Mouse (Mus musculus) CD4-positive, CD25-positive, alpha-beta regulatory T cell, adult 2 months (primary cell): ENCODE data around the gene Zfp114.
A peak's percentile ranks its signal among the peaks of the same experiment; 100 is the strongest.

Source experiments
- DNase-seq: peaks from one replicate; pipeline ENCODE4 v3.0.0-alpha.2; 2012; ENCODE audit warnings: low read depth, low spot score

The Zfp114 gene

DNA sequence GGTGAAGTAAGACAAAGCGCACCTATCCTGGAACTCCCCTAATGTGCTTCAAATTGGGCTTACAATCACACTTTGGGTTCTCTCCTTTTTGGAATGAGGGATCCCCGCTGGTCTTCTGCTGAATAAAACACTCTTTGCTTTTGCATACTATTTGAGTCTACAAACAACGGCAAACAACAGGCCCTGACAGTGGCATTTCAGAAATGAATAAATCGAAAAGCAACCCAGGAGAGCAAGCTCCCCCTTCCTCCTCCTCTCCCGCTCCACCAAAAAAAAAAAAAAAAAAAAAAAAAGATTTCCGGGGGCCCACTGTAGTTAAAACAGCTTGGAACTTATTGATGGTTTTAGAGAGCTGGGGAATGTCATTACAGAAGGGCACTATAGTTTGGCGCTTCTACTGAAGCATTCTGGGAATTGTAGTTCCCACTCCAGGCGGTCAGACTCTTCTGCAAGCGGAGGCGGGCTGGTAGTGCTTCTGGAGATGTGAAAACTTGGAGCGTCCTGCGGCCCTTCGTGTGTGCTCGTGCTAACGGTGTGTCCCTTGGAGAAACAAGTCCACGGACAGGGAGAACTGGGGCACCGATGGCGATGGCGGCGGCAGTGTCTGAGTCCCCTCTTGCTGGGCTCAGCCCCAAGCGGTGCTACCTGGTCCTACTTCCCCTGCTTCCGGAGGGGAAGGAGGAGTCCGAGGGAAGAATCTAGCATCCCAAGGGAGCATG is at the start of gene Zfp114:
Gene Zfp114 (plus strand): TSS at position 443 of the 719 bp plus-strand sequence.
- DNase-seq, result peak; percentile 43

- DNase-seq, result no peak
Observed at GRCm38 (mm10) chr7:24133425-24133995, 41.4 kb upstream of the Zfp114 start.

GRCm38 (mm10) chr7:24133996-24134828 is 40.6 kb upstream of the Zfp114 start, which contains the start of gene Zfp235:
TSS of gene Zfp235 (plus strand) at chr7:24134169.
- DNase-seq, result peak; percentile 93

GRCm38 (mm10) chr7:24142566-24142965 is 32.3 kb upstream of the Zfp114 start:
- DNase-seq, result no peak

GRCm38 (mm10) chr7:24153272-24153671 is 21.6 kb upstream of the Zfp114 start:
- peak; percentile 55 for DNase-seq

DNA sequence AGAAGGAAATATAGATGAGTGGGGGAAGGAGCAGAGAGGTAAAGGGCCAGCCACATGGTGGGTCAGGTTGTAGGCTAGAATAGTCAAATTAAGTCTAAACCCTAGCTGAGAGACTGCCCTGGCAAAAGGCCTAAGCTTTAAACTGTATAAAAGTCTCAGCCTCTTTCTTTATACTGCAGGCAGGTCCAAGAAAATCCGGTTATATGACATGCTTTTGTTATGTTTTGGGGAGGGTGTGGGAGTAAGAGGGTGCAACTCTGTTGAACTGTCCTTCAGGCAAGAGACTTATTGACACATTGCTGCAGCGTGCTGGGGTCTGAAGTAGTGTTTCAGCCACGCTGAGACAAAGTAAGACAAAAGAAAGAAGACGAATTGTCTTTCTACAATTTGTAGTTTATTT is 2.7 kb upstream of the Zfp114 start:
- DNase-seq, result no peak

DNA sequence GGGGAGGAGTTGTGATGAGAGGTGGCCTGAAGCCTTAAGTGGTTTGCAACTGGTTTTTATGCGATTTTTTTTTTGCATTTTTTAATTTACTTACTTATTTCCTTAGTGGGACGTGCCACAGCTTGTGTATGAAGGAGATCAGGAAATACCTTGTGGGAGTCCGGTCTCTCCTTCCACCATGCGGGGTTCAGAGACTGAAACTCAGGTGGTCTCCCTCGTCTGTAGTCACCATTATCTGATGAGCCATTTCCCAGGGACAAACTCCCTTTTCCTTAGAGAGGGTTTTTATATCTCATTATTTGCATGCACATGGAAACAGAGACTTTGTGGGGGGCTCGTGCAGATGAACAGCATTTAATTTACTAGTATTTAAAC is 464 bp downstream of the Zfp114 start:
- no peak for DNase-seq

DNA sequence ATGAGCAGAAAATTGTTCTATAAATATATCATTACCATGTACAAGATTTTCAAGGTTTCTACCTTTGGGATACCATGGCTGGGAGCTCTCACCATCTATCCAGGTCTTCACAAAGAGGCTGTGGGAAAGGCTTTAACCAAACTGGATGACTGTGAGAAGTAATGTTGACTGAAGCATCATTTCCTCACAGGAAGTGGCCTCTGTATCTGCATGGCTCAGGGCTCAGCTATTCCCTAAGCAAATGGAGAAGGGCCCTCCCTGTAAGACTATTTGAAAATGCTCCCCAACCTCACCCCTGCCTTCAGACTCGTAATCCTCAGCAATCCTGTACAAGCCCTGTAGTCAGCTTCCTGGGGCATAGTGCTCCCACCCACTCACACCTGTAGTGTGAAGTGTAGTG is 12.8 kb downstream of the Zfp114 start:
- no peak for DNase-seq

GRCm38 (mm10) chr7:24188901-24189570 is 14.2 kb downstream of the Zfp114 start:
- DNase-seq, result no peak

GRCm38 (mm10) chr7:24189571-24189944 is 14.7 kb downstream of the Zfp114 start:
- no peak for DNase-seq

DNA sequence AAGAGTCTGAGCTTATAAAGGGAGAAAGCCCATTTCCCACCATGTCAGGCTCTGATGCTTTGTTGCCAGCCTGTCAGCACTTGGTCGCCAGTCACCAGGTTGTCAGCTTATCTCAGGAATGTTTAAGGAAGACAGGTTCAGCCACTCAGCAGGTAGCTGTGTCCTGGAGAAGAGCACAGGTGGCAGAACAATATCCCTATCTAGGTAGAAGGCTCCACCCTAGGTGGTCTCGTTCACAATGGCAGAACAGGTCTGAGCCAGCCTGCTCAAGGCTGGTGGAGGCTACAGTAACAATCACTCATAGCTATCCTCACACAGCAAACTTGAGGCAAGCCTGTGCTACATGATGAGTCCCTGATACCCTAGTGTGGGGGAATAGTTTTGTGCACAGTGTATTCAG is 16.5 kb downstream of the Zfp114 start:
- no peak for DNase-seq

DNA sequence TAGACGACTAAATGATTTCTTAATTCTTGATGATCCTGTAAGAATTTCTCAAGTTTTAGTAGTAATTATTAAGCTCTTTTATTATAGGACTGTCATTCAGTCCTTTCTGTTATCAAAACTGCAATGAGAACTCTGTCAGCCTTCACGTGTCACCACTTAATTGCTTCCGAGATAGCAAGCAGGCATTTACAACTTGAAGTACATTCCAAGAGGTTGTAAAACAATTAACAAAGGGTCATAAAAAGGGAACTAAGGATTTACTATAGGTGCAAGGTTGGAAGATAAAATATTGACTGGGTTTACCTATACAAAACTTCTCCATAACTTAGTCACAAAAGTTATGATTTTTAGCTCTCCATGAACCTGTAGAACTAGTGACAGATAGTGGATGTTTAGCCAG is 18.3 kb downstream of the Zfp114 start:
- DNase-seq, result no peak

- no peak for DNase-seq
Observed at GRCm38 (mm10) chr7:24196961-24197360, 22.1 kb downstream of the Zfp114 start.

- peak; percentile 12 for DNase-seq
Observed at GRCm38 (mm10) chr7:24207488-24208261, 32.8 kb downstream of the Zfp114 start.

DNA sequence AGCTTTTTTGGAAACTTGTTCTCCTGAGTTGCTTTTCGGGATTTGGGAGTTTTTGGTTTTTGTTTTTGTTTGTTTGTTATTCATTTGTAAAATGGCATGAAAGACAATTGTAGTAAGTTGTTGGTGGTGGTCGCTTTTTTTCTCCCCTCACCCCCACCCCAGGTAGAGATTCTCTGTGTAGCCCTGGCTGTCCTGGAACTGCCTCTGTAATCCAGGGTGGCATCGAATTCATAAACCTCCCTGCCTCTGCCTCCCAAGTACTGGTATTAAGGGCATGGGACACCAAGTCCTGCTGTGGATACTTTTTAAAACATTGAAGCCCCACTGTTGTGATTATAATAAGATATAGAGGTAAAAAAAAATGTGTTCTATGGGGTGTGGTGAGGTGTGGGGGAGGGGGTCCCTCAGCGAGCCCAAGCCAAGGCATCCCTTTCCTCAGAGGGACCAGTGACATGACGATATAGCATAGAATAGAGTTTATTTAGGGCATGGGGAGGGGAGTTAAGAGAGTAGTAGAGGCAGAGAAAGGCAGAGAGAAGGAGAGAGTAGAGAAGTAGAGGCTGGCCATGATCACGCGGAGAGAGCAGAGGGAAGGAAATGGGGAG is 33.5 kb downstream of the Zfp114 start:
- DNase-seq, result no peak

- DNase-seq, result no peak
Observed at GRCm38 (mm10) chr7:24210296-24210695, 35.4 kb downstream of the Zfp114 start.

GRCm38 (mm10) chr7:24211343-24211742 is 36.5 kb downstream of the Zfp114 start, which contains the start of gene Zfp111:
TSS of gene Zfp111 (minus strand) at chr7:24211443.
- no peak for DNase-seq
